Mouse (Mus musculus): Measurements from ENCODE around the gene Dnajc24. TPM values are rescaled to one million over a fixed set of nuclear protein-coding genes. Genes with fewer than 3 reads are reported as not detected.

Dnajc24 gene
- polyA plus RNA-seq, 1 experiment, result 12.0 TPM

- TF ChIP-seq POLR2A (IDR thresholded peaks at IDR 0.05; ENCODE audit: borderline replicate concordance, extremely low read depth, low read depth, low read length), result no peak
- no peak for TF ChIP-seq CTCF (IDR thresholded peaks at IDR 0.05; ENCODE audit: insufficient read depth, low read length)
- no peak overlapping the region for H3K4me3 ChIP-seq (replicated peaks; ENCODE audit: extremely low read depth, low read depth, low read length)
- 95% methylated on average over 2 of the region's 2 CpGs for WGBS
- no peak for DNase-seq
- no peaks in the 10 kb centered on the region for H3K4me1 ChIP-seq (ENCODE audit: control insufficient read depth, insufficient read depth, low read length)
These were observed 25.3 kb downstream of the Dnajc24 start for GRCm38 (mm10) chr2:105978065-105978464.

DNA sequence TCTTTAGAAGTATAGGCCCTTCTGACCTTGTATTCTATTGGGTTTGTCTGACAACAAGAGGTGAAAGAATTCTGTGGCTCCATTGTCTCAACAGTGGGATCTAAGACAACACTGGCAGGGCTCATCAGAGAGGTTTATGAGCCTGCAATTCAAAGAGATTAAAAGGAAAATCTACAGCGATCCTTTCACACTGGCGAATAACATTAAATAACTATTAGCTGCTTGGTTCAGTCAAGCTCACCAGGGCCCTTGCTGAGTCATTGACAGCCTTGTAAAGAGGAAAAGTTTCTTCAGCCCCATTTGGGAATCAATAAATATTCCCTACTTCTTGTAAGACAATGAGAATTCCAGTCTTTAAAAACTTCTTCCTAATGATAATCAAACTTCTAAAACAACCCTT is 29.4 kb downstream of the Dnajc24 start:
- TF ChIP-seq POLR2A (IDR thresholded peaks at IDR 0.05; ENCODE audit: borderline replicate concordance, extremely low read depth, low read depth, low read length), result no peak
- no peak for TF ChIP-seq CTCF (IDR thresholded peaks at IDR 0.05; ENCODE audit: insufficient read depth, low read length)
- no peak for DNase-seq
- Histone ChIP-seq H3K4me1 (ENCODE audit: control insufficient read depth, insufficient read depth, low read length) (no peaks in the 10 kb centered on the region), H3K4me3 (replicated peaks; ENCODE audit: extremely low read depth, low read depth, low read length) (no peak overlapping the region)
- WGBS, result 61% methylated on average over 2 of the region's 2 CpGs

DNA sequence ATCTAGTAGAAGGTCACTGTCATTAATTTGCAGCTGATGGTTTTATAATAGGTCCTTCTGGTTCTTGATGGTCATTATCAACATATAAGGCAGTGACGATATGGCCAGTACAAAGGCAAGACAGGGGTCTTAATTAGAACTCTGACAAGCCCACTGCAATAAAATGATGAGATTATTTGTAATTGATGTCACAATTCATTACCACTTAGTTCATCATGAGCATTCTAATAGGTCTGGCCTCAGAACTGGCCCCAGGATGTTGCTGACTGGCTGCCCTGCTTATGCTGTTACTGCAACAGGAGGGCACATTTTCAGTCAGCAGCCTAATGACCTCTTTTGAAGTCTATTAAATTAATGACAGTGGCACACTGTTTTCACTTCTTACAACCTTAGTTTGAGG is 39.9 kb downstream of the Dnajc24 start:
- TF ChIP-seq POLR2A (IDR thresholded peaks at IDR 0.05; ENCODE audit: borderline replicate concordance, extremely low read depth, low read depth, low read length), result no peak
- no peak for TF ChIP-seq CTCF (IDR thresholded peaks at IDR 0.05; ENCODE audit: insufficient read depth, low read length)
- WGBS, result 90% methylated on average over 1 of the region's 1 CpGs
- no peaks in the 10 kb centered on the region for H3K4me1 ChIP-seq (ENCODE audit: control insufficient read depth, insufficient read depth, low read length)
- no peak for DNase-seq
- no peak overlapping the region for H3K4me3 ChIP-seq (replicated peaks; ENCODE audit: extremely low read depth, low read depth, low read length)

GRCm38 (mm10) chr2:105953862-105954261 is 49.5 kb downstream of the Dnajc24 start:
- Histone ChIP-seq H3K4me1 (ENCODE audit: control insufficient read depth, insufficient read depth, low read length) (no peaks in the 10 kb centered on the region), H3K4me3 (replicated peaks; ENCODE audit: extremely low read depth, low read depth, low read length) (no peak overlapping the region)
- TF ChIP-seq CTCF (IDR thresholded peaks at IDR 0.05; ENCODE audit: insufficient read depth, low read length) (no peak), POLR2A (IDR thresholded peaks at IDR 0.05; ENCODE audit: borderline replicate concordance, extremely low read depth, low read depth, low read length) (no peak)
- WGBS, result 76% methylated on average over 4 of the region's 4 CpGs
- no peak for DNase-seq

GRCm38 (mm10) chr2:105951350-105951940 is 51.9 kb downstream of the Dnajc24 start:
- no peak for DNase-seq
- TF ChIP-seq CTCF (IDR thresholded peaks at IDR 0.05; ENCODE audit: insufficient read depth, low read length), result no peak
- no peak for TF ChIP-seq POLR2A (IDR thresholded peaks at IDR 0.05; ENCODE audit: borderline replicate concordance, extremely low read depth, low read depth, low read length)
- no peak overlapping the region for H3K4me3 ChIP-seq (replicated peaks; ENCODE audit: extremely low read depth, low read depth, low read length)
- H3K4me1 ChIP-seq (ENCODE audit: control insufficient read depth, insufficient read depth, low read length), result no peaks in the 10 kb centered on the region
- WGBS, result 75% methylated on average over 1 of the region's 1 CpGs

- H3K4me1 ChIP-seq (ENCODE audit: control insufficient read depth, insufficient read depth, low read length), result no peaks in the 10 kb centered on the region
- no peak for DNase-seq
- WGBS, result 98% methylated on average over 2 of the region's 2 CpGs
- no peak overlapping the region for H3K4me3 ChIP-seq (replicated peaks; ENCODE audit: extremely low read depth, low read depth, low read length)
- TF ChIP-seq POLR2A (IDR thresholded peaks at IDR 0.05; ENCODE audit: borderline replicate concordance, extremely low read depth, low read depth, low read length) (no peak), CTCF (IDR thresholded peaks at IDR 0.05; ENCODE audit: insufficient read depth, low read length) (no peak)
These were observed 53.2 kb downstream of the Dnajc24 start for GRCm38 (mm10) chr2:105950131-105950530.

GRCm38 (mm10) chr2:105917623-105918346 is 85.6 kb downstream of the Dnajc24 start:
- Histone ChIP-seq H3K4me1 (ENCODE audit: control insufficient read depth, insufficient read depth, low read length) (no peaks in the 10 kb centered on the region), H3K4me3 (replicated peaks; ENCODE audit: extremely low read depth, low read depth, low read length) (no peak overlapping the region)
- TF ChIP-seq CTCF (IDR thresholded peaks at IDR 0.05; ENCODE audit: insufficient read depth, low read length) (no peak), POLR2A (IDR thresholded peaks at IDR 0.05; ENCODE audit: borderline replicate concordance, extremely low read depth, low read depth, low read length) (no peak)
- WGBS, result 85% methylated on average over 5 of the region's 5 CpGs
- no peak for DNase-seq

Other genes starting within 250 kb of the Dnajc24 start
- gene Elp4, start 99.0 kb downstream of the Dnajc24 start, polyA plus RNA-seq (2012; rRNA removed), result 2.3 and 3.7 TPM in 2 replicates
- gene Immp1l, start 98.9 kb downstream of the Dnajc24 start, polyA plus RNA-seq (2012; rRNA removed), result 6.5 and 8.9 TPM in 2 replicates